Mouse (Mus musculus) effector memory CD4-positive, alpha-beta T cell, adult 5 months (primary cell): ENCODE results near the gene Il1f6. TPM values are rescaled to one million over a fixed set of nuclear protein-coding genes. Genes with fewer than 3 reads are reported as not detected.

ENCODE experiments used
- polyA plus RNA-seq: library from polyadenylated mRNA; unstranded; fragments of 100-300 nt; shearing (Covaris generic); gene quantifications from one replicate; pipeline ENCODE4 v1.2.1, GENCODE M21; 2017

The Il1f6 gene
- not detected for polyA plus RNA-seq

DNA sequence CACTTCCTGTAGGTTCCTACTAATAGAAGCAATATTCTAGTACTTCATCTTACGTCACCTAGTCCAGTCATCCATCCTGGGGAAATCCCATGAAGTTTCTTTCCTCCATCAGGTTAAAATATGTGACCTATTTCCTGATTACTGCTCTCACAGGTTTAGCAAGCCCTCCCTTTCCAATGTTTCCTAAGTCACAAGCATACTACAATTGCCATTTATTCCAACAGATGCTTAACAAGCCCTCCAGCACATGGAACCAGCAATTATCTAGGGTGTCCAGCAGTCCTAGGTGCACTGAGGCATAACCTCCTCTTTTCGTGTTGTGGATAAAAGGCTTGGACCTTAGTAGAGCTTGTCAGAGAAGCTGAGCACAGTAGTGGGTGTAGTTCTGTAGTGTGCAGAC, at the start of gene Il1f6:
Gene Il1f6 (plus strand): TSS at position 301 of the 400 bp plus-strand sequence.

GRCm38 (mm10) chr2:24186176-24186575, 29.0 kb upstream of the Il1f6 start, which contains the start of gene Il1f9:
Gene Il1f9 (plus strand): TSS chr2:24186476.

Other genes with a start within 250 kb of the Il1f6 start
- gene Hnmt, start 166.0 kb upstream of the Il1f6 start, polyA plus RNA-seq, result not detected
- gene Tbpl2, start 118.8 kb upstream of the Il1f6 start, polyA plus RNA-seq, result not detected
- not detected for gene Il1f8, start 62.3 kb upstream of the Il1f6 start, polyA plus RNA-seq
- gene Il1f9, start 28.9 kb upstream of the Il1f6 start, polyA plus RNA-seq, result not detected
- not detected for gene Il1f5, start 61.5 kb downstream of the Il1f6 start, polyA plus RNA-seq
- gene Il1f10, start 75.8 kb downstream of the Il1f6 start, polyA plus RNA-seq, result not detected
- gene Il1rn, start 121.4 kb downstream of the Il1f6 start, polyA plus RNA-seq, result 0.60 TPM
- gene Psd4, start 152.2 kb downstream of the Il1f6 start, polyA plus RNA-seq, result 105 TPM